Mouse (Mus musculus) layer of hippocampus, adult 9-10 months (tissue): ENCODE measurements at regions not wholly inside any gene's neighbourhood (a gene's known extent, or its start where the extent isn't known, plus 50 kb on each side); places are given as distances from the start of the nearest gene placed in this dataset.

Experiments
- DNase-seq: peaks from one replicate; pipeline ENCODE4 v3.0.0; 2022; ENCODE audit warnings: low spot score

DNA sequence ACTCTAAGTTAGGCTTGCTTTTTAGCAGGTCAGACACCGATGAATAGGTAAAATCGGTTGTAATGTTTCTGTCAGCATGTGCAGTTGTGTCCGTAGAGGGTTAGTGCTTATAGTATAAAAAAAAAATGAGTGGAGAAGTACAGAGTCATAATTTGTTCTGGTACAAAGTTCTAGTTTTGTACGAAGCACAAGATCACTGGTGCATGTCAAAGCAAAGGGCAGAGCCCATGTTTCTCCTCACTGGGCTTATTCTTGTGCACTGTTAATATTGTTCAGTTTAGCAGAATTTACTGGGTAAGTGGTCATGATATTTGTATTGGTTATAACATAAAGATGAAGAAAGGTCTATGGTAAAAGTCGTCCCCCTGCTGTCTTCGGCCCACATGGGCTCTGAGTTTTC, 330.4 kb upstream of the Fam241a start:
- DNase-seq = no peak

DNA sequence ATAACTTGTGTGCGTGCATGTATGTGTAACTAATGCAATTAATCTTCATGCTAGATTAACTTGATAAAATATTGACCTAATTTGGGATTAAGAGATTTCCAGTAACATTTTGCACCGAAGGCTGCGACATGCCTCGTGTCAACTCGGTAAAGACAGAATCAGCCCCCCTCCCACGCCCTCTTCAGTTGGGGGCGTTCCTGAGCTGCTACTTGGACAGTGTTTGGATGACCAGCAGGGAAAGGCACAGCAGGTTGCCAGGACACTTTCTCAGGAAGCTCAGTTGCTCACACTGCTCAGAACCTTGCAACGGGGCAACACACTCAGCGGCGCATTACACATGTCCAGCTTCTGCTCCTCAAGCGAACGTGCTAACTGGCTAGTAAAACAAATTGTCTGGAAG, 326.2 kb upstream of the Fam241a start:
- DNase-seq = no peak

DNA sequence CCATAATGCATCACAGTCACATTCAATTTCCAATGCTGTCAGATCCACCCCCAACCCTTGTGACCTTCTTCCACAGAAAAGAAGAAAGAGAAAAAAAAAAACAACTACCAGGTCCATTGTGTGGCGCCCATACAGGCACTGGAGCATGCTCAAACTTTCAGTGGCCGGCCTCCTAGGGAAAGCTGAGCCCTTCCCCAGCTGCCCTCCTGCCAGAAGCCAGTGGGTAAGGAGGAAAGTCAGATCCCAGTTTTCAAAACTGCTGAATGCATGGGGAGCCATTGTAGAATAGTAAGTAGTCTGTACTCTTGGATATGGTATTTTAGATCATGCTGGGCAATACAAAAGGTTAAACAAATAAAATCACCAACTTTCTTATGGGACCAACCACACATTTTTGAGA, 325.5 kb upstream of the Fam241a start:
- DNase-seq = no peak

DNA sequence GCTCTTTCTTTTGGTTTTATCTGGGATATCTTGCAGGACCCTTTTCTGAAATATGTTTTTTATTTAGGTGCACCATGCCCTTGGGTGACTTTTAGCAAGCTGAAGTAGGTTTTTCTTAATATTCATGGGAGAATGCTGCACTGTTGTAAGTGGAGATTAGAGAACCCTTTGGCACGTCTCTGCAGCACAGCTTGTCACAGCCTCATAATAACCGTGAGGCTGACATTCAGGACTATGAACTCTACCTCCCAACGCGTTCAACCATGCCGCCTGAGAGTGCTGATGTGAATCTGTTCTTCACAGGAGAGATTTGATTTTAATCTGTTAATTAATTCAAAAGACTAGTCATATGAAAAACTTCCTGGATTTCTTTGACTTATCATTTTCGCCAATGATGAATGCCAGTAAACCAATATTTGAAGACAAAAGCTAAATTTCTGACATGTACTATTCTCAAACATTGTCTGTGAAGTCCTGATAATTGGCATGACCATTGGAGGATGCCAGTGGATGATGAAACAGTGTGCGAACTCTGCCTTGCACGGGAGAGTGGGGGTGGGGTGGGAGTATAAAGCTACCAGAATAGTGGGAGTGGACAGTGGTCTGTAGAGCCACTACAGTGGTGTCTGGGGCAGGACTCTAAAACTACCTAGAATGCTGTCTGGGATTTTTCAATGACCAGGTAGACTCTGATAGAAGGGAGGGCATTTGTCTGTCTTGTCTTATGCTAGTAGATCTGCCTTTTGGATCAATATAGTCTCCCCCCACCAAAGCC, 324.8 kb upstream of the Fam241a start:
- no peak for DNase-seq

DNA sequence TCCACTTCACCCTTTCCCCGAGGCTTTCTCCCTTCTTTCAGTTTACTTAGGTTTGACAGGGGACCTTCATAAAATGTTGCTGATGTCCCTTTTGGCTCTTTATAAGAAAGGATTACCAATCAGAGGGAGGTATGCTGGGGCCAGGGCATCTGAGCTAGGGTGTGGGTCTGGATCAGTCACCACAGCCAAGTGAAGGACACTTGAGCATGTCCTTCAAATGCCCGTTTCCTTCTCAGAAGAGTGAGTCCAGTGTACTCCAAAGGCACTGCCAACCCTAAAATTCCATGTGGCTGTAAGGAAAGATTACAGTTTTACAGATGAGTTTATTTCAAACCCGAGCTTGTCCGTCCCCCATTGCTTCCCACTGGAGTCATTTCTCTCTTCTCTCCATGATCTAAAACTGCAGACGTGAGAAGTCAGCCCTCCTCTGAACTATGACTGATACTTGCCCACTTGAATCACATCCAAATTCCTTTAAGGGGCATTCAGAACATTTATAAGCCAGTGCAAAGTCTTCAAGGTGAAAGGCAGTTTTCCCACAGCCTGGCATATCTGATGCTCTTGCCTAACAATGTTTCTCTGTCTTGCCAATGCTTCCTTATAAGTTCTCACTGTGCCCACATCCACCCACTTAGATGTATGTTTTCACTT, 321.8 kb upstream of the Fam241a start:
- DNase-seq = no peak

DNA sequence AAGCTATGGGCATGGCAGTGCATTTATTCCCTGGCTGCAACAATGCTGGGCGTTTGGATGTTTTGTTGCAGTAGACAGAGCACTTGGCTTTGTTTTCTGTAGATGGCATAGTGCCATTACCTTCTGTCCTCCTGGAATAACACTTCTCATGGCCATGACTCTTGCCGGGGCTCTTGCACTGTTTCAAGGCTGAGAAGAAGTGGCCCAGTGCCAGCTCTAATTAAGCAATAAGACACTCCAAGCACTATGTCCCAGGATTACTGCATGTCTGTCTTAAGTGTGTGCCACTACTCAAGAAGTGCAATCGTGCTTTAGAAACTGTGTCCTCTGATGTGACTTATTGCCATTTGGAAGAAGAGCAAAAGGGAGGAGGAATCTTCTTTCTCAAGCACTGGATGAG, 316.1 kb upstream of the Fam241a start:
- DNase-seq = no peak

DNA sequence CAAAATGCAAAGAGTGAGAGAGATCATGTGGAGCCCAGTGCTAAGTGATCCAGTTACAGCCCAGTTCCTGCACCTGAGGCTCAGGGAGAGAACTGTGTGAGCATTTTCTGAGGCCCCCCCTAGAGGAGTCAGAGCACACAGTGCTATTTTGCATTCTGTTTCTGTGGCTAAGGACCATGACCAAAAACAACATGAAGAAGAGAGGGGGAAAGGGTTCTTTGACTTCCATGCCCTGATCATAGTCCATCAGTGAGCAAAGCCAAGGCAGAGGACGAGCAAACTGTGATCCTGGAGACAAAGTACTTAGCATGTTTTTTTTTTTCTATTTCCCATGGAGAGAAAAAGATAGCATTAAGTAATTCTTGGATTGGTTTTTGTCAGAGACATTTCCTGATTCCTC, 314.5 kb upstream of the Fam241a start:
- DNase-seq = no peak

DNA sequence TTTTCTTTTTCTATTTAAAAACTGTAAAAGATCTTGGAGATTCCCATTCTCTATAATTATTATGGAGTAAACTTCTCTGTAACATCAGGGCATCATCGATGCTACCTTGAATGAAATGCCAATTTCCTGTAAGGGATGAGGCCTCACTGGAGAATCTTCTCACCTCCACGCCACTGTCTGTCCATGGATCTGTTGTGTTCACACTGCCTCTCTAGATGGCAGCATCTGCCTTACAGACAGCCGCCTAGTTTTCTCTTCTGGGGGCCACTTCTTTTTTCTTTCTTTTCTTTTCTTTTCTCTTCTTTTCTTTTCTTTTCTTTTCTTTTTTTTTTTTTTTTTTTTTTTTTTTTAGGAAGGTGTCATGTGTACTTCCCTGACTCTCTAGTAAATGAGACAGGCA, 310.8 kb upstream of the Fam241a start:
- DNase-seq = no peak

DNA sequence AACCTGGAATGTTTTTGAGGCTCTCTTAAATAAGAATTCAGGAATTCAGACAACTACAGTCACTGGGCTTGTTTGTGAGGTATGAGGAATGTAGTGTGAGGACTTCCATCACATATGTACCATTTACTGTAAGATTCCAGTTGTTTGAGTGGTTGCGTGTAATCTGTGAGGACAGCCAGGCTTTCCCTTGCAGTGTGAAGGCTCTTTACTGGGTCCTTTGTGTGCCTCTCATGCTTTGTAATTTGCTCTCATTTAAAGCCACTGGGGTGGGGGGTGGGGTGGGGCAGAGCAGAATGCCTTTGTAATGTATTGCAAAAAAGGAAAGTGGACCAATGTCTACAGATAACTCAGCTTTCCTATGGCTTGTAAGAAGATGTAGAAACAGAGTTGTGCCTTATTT, 310.4 kb upstream of the Fam241a start:
- DNase-seq = no peak

DNA sequence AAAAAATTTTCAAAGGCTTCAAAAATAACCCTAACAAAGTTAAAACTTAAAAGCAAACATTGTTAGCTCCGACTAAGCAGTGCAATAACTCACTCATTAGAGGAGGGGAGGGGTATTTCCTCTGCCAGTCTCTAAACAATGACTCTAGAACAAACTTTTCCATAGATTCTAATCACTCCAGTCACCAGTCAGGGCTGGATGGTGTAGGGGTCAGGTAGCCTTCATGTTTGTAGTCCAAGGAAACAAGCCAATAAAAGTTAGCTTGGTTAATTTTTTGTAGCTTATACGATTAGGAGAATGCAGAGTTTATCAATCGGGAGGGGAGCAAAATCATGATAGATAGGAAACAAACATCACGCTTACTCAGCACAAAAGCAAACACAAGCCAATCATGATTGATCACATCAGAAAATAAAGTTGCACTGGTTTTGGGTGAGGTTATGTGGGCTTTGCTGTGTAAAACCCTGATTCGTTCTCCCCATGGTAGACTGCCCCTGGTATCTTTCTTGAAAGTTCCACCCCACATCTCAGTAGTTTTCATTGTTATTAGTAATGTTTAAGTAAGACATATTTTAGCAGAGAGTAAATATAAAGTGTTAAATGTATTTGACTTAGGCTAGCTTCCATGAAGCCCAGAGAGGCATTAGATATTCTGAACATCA, 304.6 kb upstream of the Fam241a start:
- no peak for DNase-seq

DNA sequence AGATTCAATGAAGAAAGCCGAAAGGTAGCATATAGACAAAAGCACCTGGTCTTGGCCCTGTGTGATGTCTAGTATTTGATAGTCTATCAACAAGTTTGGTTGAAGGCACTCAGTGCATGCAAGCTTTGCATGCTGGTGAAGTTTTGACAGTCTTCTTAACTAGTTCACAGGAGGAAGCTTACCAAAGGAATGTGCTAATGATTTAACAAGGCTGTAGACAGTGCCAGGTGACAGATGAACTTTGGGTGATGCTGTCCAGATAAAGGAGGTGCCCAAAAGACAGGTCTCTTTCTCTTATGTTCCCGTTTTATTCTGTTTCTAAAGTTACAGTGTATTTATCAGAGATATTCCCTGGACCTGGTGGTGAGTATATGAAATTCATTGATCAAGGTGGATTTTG, 303.3 kb upstream of the Fam241a start:
- no peak for DNase-seq

DNA sequence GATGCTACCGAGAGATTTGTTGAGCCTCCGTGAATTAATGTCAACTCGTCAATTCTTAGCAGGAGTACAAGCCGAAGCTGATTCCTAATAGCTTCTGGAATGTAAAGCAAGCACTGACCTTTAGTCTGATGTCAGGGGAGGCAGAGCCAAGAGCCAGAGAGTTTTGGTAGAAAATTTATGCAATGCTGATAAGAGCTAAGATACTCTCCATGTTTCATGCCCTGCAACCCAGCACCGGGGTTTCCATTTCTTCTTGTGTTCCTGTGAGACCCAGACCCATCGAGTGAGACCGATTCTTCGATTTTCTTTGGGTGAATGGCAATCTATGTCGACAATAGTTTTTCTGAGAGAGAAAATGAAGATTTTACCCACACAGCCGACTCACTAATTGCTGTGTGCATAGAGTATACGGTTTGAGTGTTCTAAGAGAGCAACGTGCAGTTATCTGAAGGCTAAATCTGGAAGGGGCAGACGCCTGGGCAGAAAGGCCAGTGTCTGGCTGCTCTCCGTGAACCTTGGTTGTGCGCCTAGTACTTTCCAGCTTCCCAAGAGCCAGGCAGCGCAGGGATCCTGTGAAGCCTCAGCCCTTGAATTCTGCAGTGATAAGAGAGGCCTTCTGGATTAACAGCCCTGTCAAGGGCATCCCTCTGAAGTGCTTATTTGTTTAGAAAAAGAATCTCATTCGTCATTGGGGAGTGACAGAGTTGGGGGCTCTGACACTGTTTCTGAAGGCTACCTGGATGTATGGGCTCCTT, 296.1 kb upstream of the Fam241a start:
- no peak for DNase-seq

DNA sequence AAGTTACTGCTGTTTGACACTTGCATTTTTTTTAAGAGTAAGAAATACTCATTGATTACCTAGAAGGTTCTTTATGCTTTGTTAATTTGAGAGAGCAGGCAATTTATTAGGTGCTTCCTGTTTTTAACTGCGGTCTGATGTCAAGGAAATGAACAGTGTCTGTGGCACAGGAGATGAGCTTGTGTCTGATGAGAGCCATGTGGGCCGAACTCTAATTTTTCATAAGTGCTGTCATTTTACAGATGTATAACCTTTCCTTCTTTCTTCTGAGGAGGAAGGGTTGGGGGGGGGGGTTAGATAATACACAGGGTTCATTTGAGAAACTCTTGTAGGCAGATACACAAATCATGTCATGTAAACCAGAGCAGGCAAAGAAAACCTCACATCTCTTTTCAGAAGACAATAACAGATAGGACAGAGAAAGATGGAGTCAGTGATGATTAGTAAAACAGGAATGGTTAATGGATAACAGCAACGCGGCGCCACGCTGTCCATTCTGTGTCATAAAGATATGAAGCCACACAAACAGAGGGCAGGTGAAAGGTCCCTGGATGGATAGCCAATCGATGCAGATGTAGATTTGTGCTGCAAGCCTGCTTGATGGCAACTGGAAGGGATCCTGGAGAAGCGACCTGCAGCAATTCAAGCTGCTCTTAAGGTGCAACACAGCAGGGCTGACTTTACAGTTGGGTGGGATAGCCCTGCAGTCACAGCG, 291.4 kb upstream of the Fam241a start:
- no peak for DNase-seq

DNA sequence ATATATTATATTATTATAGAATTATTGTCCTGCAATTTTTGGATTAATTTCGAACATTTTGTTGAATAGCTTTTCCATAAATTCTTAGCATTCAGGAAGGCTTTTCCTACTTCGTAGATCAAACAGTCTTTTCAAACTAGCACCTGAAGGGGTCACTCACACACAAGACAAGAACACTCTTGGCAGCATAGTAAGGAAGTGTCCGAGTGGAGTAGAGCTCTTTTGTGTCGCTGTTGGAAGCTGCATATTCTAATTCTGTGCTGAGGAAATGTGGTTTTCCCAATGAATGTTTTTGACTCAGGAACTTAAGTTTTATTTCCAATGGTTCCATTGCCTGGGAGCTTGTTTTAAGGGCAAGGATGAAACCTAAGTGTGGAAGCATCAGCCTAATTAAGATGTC, 290.2 kb upstream of the Fam241a start:
- no peak for DNase-seq

DNA sequence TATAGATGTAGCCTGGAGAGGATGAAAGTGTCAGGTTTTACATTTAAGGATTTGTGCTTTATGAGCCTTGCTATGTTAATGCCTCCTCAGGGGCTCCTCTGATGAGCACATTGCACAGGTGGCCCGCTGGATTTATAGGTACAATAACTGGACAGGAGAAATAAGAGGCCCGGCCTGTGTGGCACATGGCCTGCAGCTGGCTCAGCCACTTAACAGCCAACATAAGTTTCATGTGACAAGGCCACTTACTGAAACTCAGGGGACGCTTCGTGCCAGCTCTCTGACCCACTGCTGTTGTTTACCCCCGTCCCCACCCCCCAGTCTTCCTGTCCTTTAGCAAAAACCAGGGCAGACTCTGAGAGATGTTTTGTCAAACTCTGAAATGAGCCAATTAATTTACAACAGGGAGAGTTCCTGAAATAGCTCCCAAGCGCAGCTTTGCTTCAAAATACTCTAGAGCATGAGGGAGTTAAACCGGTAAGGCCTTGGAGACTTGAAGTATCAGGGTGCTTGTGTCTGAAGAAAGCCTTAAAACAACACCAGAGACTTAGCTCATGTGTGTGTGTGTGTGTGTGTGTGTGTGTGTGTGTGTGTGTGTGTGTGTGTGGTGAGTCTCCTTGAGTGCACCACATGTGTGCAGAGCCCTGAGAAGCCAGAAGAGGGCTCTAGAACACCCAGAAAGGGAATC, 285.2 kb upstream of the Fam241a start:
- DNase-seq = no peak

DNA sequence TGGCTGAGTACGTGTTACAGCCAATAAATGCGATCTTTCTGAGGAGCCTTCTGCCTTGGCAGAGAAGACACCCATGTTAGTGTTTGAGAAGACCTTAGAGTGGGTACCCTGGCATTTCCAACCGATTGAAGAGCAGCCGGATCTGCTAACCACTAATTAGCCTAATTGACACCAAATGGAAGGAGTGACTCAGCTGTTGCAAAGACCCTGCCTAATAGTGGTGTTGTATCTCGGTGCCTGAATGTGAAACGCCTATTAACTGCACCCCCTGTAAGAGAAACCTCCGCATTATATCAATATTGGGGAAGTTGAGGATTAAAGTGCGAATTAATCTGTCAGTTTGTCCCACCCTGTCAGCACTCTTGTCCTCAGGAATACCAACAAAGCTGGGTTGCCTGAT, 253.1 kb upstream of the Fam241a start:
- no peak for DNase-seq

DNA sequence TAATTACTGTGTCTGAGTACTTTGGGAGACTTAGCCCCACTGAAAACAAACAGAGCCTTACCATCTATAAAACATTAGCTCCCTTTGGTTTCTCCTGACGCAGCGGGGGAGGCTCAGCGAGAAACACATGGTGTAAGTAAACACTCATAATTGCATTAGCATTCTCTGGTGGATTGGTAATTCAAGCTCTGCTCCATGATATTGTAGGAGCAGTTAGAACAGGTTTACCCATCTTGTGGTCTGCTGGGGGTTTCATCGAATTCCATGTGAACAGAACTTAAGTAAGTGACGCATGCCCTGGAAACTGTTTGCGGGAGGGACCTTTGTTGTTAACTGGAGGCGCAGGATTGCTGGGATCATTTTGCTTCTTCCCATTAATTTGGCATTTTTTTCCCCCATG, 249.2 kb upstream of the Fam241a start:
- no peak for DNase-seq

DNA sequence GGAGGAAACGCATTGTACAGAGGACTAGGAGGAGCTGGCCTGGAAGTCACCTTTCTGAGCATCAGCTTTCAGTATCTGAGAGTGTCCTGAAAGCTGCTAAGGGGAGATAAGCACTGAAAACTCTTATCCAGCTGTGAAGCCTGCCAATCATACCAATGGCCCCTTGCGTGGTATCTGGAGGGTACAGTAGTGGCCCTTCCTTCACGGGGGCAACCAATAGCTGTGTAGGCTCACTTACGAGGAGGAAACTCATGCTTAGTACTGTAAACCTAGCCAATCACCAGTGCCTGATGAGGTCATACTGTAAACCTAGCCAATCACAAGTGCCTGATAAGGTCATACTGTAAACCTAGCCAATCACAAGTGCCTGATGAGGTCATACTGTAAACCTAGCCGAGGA, 231.7 kb upstream of the Fam241a start:
- DNase-seq = no peak

DNA sequence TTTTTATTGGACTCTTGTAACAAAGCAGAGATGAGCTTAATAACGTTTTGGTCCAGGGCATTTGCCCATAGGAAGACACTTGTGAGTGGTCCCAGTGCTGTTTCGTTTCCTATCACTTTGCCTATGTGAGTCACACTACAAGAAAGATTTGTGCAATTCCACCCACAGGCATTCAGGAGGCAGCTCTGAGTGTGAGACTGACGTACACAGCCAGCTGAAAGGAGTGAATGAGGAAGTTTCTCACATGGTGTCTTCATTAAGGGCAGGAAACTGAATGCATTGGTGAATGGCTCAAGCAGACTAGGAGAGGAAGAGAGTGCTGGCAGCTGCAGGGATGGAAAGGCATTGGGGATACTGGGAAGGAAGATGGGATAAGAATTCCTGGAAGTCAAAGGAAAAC, 230.5 kb upstream of the Fam241a start:
- no peak for DNase-seq

DNA sequence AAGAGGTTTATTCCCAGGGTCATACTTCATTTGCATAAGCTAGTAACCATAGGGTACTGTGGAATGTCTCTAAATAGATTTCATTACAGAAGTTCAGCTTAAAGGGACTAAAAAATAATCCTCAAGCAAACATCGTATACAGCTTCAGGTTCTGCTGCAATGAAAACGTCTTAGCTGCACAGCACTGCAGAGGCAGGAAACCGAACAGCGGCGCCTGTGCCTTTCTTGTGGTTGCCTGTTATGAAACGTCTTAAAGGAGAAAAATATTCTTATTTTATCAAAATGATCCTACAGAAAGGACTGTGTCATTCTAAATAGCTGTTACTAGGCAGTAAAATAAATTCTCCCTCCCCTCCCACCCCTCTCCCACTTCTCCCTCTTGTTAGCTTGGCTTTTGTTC, 226.0 kb upstream of the Fam241a start:
- DNase-seq = no peak

DNA sequence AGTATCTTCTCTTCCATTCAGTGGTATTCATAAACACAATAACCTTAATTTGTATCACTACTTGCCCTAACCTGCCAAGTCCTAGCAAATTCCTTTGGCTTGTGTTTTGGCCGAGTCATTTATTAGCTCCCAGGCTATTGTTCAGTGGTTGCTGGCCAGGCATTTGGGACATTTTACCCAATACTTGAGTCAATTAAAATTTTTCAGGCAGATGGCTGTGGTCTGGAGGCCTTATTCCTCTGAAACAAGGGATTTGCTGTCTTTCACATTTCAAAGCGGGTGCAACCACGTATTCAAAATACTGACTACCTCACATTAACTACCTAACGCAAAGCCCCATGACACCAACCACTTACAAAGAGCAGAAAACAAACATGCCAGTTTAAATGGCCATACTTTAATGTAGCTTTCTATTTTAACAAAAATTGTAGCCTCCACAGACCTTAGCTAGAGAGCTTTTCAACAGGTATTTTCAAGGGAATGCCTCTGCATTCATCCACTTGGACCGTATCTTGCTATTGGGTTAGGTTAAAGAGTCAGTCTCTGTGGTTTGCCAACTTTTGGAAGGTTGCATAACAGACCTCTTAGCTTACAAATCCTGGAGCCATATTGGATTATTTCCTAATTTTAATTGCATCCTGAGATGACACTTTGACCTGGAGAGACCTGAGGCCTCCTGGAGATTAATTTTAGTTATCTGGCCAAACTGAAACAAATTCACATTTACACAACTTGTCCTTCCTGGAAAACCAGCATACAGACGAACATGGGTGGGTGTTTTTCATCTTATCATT, 224.7 kb upstream of the Fam241a start:
- DNase-seq = no peak
